Mouse (Mus musculus): ENCODE data around the gene Hid1. TPM values are rescaled to one million over a fixed set of nuclear protein-coding genes. Genes with fewer than 3 reads are reported as not detected.

The Hid1 gene
- 3.7 TPM for polyA plus RNA-seq (2017; shearing (Covaris generic))

DNA sequence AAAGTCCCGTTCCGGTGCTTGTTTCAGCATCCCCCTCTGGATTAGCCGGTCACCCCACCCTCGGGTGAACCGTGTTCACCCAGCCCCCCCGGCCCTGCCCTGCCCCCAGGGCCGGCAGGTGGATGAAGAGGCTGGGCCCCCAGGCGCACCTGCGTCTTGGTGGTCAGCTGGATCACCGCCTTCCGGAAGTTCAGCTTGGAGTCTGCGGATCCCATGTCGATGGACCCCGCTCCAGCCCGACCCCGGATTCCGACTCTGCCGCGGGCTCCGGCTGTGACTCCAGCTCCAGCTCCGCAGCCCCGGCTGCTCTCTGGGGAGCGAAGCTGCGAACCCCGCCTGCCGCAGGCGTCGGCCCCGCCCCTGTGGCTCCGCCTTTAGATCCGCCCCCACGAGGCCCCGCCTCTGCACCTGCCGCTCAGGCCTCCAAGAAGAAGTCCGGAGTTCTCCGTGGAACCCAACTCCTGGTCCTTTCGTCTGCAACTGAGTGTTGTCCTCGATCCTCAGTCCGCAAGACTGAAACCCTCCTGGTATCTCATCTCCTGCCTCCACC, at the start of gene Hid1:
Gene Hid1, minus strand, starts transcription at position 362 of the 550 bp plus-strand sequence.

GRCm38 (mm10) chr11:115403338-115404124, 36.0 kb upstream of the Hid1 start, which contains the start of gene Mrpl58:
TSS of gene Mrpl58 (plus strand) at chr11:115403752.

GRCm38 (mm10) chr11:115381743-115382539, 14.4 kb upstream of the Hid1 start, which contains the start of gene Cdr2l:
TSS of gene Cdr2l (plus strand) at chr11:115381916.

GRCm38 (mm10) chr11:115334531-115334930, 33.0 kb downstream of the Hid1 start, which contains the start of gene Otop3:
TSS of gene Otop3 (plus strand) at chr11:115334731.

GRCm38 (mm10) chr11:115321906-115322693, 45.5 kb downstream of the Hid1 start, which contains the start of gene Ush1g:
TSS of gene Ush1g (minus strand) at chr11:115322041.

GRCm38 (mm10) chr11:115306863-115307262, 60.7 kb downstream of the Hid1 start, which contains the start of gene Otop2:
TSS of gene Otop2 (plus strand) at chr11:115307163.

Other genes with a start within 250 kb of the Hid1 start
- 0.75 TPM for gene Cd300lf, start 233.8 kb downstream of the Hid1 start, polyA plus RNA-seq (2017; shearing (Covaris generic))
- gene Slc9a3r1, start 204.4 kb downstream of the Hid1 start, polyA plus RNA-seq (2017; shearing (Covaris generic)): 578 TPM
- gene Tmem104, start 180.3 kb downstream of the Hid1 start, polyA plus RNA-seq (2017; shearing (Covaris generic)): 18.5 TPM
- gene Nat9, start 179.9 kb downstream of the Hid1 start, polyA plus RNA-seq (2017; shearing (Covaris generic)): 17.9 TPM
- gene Grin2c, start 100.5 kb downstream of the Hid1 start, polyA plus RNA-seq (2017; shearing (Covaris generic)): not detected
- 37.9 TPM for gene Fdxr, start 90.7 kb downstream of the Hid1 start, polyA plus RNA-seq (2017; shearing (Covaris generic))
- gene Fads6, start 70.1 kb downstream of the Hid1 start, polyA plus RNA-seq (2017; shearing (Covaris generic)): 1.2 TPM
- not detected for gene Otop2, start 60.6 kb downstream of the Hid1 start, polyA plus RNA-seq (2017; shearing (Covaris generic))
- not detected for gene Ush1g, start 45.7 kb downstream of the Hid1 start, polyA plus RNA-seq (2017; shearing (Covaris generic))
- gene Otop3, start 33.0 kb downstream of the Hid1 start, polyA plus RNA-seq (2017; shearing (Covaris generic)): not detected
- not detected for gene Cdr2l, start 14.2 kb upstream of the Hid1 start, polyA plus RNA-seq (2017; shearing (Covaris generic))
- 163 TPM for gene Mrpl58, start 36.0 kb upstream of the Hid1 start, polyA plus RNA-seq (2017; shearing (Covaris generic))
- 739 TPM for gene Atp5h, start 52.2 kb upstream of the Hid1 start, polyA plus RNA-seq (2017; shearing (Covaris generic))
- 3.2 TPM for gene Kctd2, start 52.4 kb upstream of the Hid1 start, polyA plus RNA-seq (2017; shearing (Covaris generic))
- gene Trim80, start 72.8 kb upstream of the Hid1 start, polyA plus RNA-seq (2017; shearing (Covaris generic)): 0.13 TPM
- 6.2 TPM for gene Slc16a5, start 94.7 kb upstream of the Hid1 start, polyA plus RNA-seq (2017; shearing (Covaris generic))
- gene Armc7, start 107.9 kb upstream of the Hid1 start, polyA plus RNA-seq (2017; shearing (Covaris generic)): 90.8 TPM
- gene Nt5c, start 124.1 kb upstream of the Hid1 start, polyA plus RNA-seq (2017; shearing (Covaris generic)): 379 TPM
- gene Jpt1, start 146.6 kb upstream of the Hid1 start, polyA plus RNA-seq (2017; shearing (Covaris generic)): 580 TPM
- 787 TPM for gene Sumo2, start 168.5 kb upstream of the Hid1 start, polyA plus RNA-seq (2017; shearing (Covaris generic))
- 81.5 TPM for gene Nup85, start 196.7 kb upstream of the Hid1 start, polyA plus RNA-seq (2017; shearing (Covaris generic))
- 61.6 TPM for gene Mrps7, start 236.2 kb upstream of the Hid1 start, polyA plus RNA-seq (2017; shearing (Covaris generic))
- 61.9 TPM for gene Gga3, start 236.3 kb upstream of the Hid1 start, polyA plus RNA-seq (2017; shearing (Covaris generic))
- gene Mif4gd, start 245.2 kb upstream of the Hid1 start, polyA plus RNA-seq (2017; shearing (Covaris generic)): 204 TPM